Mouse (Mus musculus): ENCODE measurements around the gene Pip5k1b.

DNA sequence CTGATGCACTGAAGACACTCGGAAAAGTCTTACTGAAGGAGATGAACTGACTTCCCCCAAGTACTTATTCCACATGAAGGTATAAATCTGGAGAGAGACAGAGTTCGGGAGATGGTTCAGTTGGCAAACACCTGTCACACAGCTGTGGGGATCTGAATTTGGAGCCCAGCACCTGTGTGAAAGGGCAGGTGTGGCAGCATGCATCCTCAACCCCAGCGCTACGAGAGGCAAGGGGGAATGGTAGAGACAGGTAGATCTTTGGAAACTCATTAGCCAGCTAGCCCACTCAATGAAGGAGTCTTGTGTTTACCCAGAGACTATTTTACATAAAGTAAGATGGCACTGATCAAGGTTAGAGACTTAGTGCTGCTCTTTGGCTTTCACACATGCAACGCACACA lies 29.5 kb upstream of the Pip5k1b start:
- no peak for TF ChIP-seq CTCF (IDR thresholded peaks at IDR 0.05; ENCODE audit: borderline replicate concordance, insufficient read depth, low read depth, low read length)
- TF ChIP-seq POLR2A (IDR thresholded peaks at IDR 0.05; ENCODE audit: borderline replicate concordance, insufficient read depth, low read length): no peak

Measured in cerebellum, adult 2 months (tissue).